Comparison of ENCODE assay signal across 8 mouse cellular contexts in genomic region chr9:13296274-13297121, GRCm38 (mm10). TPM values are rescaled to one million over a fixed set of nuclear protein-coding genes. Genes with fewer than 3 reads are reported as not detected.
DNase-seq lines count a peak whose midpoint lies in the region; ATAC-seq and TF ChIP-seq lines count a peak whose summit lies in the region.

No protein-coding gene starts in this region.

- H3K27me3 ChIP-seq in intestine, postnatal 0 days (replicated peaks; ENCODE audit: control insufficient read depth, insufficient read depth, low read length): no peaks in the 10 kb centered on the region
- no peaks in the 10 kb centered on the region for H3K27me3 ChIP-seq in midbrain, embryonic 11.5 days (ENCODE audit: control insufficient read depth, insufficient read depth, low read length)

- H3K27ac ChIP-seq in intestine, postnatal 0 days (ENCODE audit: low read depth, low read length): no peak overlapping the region; the same call in 1 of the 2 replicates
- peak overlapping the region; percentile 71 for H3K27ac ChIP-seq in midbrain, embryonic 11.5 days (ENCODE audit: low read depth, low read length)

- H3K9ac ChIP-seq in intestine, postnatal 0 days (ENCODE audit: low read depth, low read length): peak overlapping the region; percentile 60
- peak overlapping the region; percentile 79 for H3K9ac ChIP-seq in midbrain, embryonic 11.5 days (ENCODE audit: low read length)

- WGBS in intestine, postnatal 0 days: under 1% methylated on average over 28 of the region's 28 CpGs
- under 1% methylated on average over 28 of the region's 28 CpGs for WGBS in midbrain, embryonic 11.5 days

- TF ChIP-seq CTCF in intestine, postnatal 0 days (IDR thresholded peaks at IDR 0.05; ENCODE audit: low read depth): peak; percentile 86

- intact Hi-C loops in left cerebral cortex, postnatal 4 days (cut with DNase I): loop anchor here (5.0 kb wide), 1 partner anchor 361 kb away; no protein-coding TSS in a partner anchor

- no peaks in the 10 kb centered on the region for H3K9me3 ChIP-seq in intestine, postnatal 0 days (ENCODE audit: control insufficient read depth)
- H3K9me3 ChIP-seq in midbrain, embryonic 11.5 days (ENCODE audit: control insufficient read depth, low read length): no peaks in the 10 kb centered on the region

- peak overlapping the region; percentile 67 for H3K4me2 ChIP-seq in intestine, postnatal 0 days (replicated peaks; ENCODE audit: low read depth)
- H3K4me2 ChIP-seq in midbrain, embryonic 11.5 days: peak overlapping the region; percentile 97

- peak; percentile 92 for DNase-seq in adrenal gland, postnatal 10 days
- DNase-seq in embryo, embryonic 9.5 days (ENCODE audit: extremely low spot score): peak; percentile 87
- peak; percentile 75 to 89 for DNase-seq in gastrocnemius, postnatal 4 days (ENCODE audit: low spot score in 2 of 2)
- peak; percentile 91 for DNase-seq in left cerebral cortex, postnatal 4 days
- peak; percentile 97 for DNase-seq in midbrain, embryonic 11.5 days (ENCODE audit: low spot score, missing footprints)
- DNase-seq in right cerebral cortex, postnatal 4 days: peak; percentile 81
- DNase-seq in yolk sac, embryonic 10.5 days (ENCODE audit: low spot score): peak; percentile 86

- no peaks in the 10 kb centered on the region for H3K36me3 ChIP-seq in intestine, postnatal 0 days (ENCODE audit: control insufficient read depth, insufficient read depth)
- no peaks in the 10 kb centered on the region for H3K36me3 ChIP-seq in midbrain, embryonic 11.5 days (ENCODE audit: control insufficient read depth, insufficient read depth, low read length)

- H3K4me3 ChIP-seq in intestine, postnatal 0 days (ENCODE audit: low read depth, low read length): peak overlapping the region; percentile 57
- peak overlapping the region; percentile 57 for H3K4me3 ChIP-seq in midbrain, embryonic 11.5 days (ENCODE audit: low read depth, low read length)

- peak; percentile 94 for ATAC-seq in intestine, postnatal 0 days
- ATAC-seq in midbrain, embryonic 11.5 days (ENCODE audit: low FRiP score): peak; percentile 92

- H3K4me1 ChIP-seq in intestine, postnatal 0 days (replicated peaks; ENCODE audit: control insufficient read depth, insufficient read depth, low read length): no peaks in the 10 kb centered on the region; the same call in 1 of the 2 replicates
- peaks cover 30% of the 10 kb centered on the region for H3K4me1 ChIP-seq in midbrain, embryonic 11.5 days (ENCODE audit: control insufficient read depth, insufficient read depth, low read length)

RNA-seq across cellular contexts. Expression of gene Maml2, which starts 1.3 kb away (rescaled TPM):
- total RNA-seq in adrenal gland, postnatal 10 days (2021): 1 to 10 TPM; 7.4 to 9.4 TPM
- total RNA-seq in gastrocnemius, postnatal 4 days (2021): 1 to 10 TPM; 8.2 to 8.7 TPM
- polyA plus RNA-seq in intestine, postnatal 0 days (2015; fragmentation: Nextera tagmentation; extraction: Ambion mirVana): 3.1 and 3.4 TPM in 2 replicates
- 10 to 100 TPM; 11.5 TPM for total RNA-seq in left cerebral cortex, postnatal 4 days (2021)
- polyA plus RNA-seq in midbrain, embryonic 11.5 days (2014; fragmentation: Nextera tagmentation; extraction: Ambion mirVana): 10.3 and 10.7 TPM in 2 replicates

RNA-seq across cellular contexts. Expression of gene Ccdc82, which starts 49.7 kb away (rescaled TPM):
- total RNA-seq in adrenal gland, postnatal 10 days (2021): 10 to 100 TPM; 12.8 to 18.6 TPM
- total RNA-seq in gastrocnemius, postnatal 4 days (2021): 10 to 100 TPM; 10.8 to 12.8 TPM
- 5.2 and 5.8 TPM in 2 replicates for polyA plus RNA-seq in intestine, postnatal 0 days (2015; fragmentation: Nextera tagmentation; extraction: Ambion mirVana)
- total RNA-seq in left cerebral cortex, postnatal 4 days (2021): 10 to 100 TPM; 23.6 to 27.0 TPM
- polyA plus RNA-seq in midbrain, embryonic 11.5 days (2014; fragmentation: Nextera tagmentation; extraction: Ambion mirVana): 12.8 and 16.0 TPM in 2 replicates

RNA-seq across cellular contexts. Expression of gene Jrkl, which starts 50.9 kb away (rescaled TPM):
- 10 to 100 TPM in 1 of 2 experiments, 1 to 10 TPM in 1; 6.8 to 10.2 TPM for total RNA-seq in adrenal gland, postnatal 10 days (2021)
- total RNA-seq in gastrocnemius, postnatal 4 days (2021): 1 to 10 TPM; 6.9 to 7.2 TPM
- 6.9 and 7.0 TPM in 2 replicates for polyA plus RNA-seq in intestine, postnatal 0 days (2015; fragmentation: Nextera tagmentation; extraction: Ambion mirVana)
- 10 to 100 TPM in 1 of 2 experiments, 1 to 10 TPM in 1; 9.8 to 13.6 TPM for total RNA-seq in left cerebral cortex, postnatal 4 days (2021)
- polyA plus RNA-seq in midbrain, embryonic 11.5 days (2014; fragmentation: Nextera tagmentation; extraction: Ambion mirVana): 9.5 and 9.7 TPM in 2 replicates
